Mouse (Mus musculus): ENCODE measurements around the gene Il17c.

DNA sequence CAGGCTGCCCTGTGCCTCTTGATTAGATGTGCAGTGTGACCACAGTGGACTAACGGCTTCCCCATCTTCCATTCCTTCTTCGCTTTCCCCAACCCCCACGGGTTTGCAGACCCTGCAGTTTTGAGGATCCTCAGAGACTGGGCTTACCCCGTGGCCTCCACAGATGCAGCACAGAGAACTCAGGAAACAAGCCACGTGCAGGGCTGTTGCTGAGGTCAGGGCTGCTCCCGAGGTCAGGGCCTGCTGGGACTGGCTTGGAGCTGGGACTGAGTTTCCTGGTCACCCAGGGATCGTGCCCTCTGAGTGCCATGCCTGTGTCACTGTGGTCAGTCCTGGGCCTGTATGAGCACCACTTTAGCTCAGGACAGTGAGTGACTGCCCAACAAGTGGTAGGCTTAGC is 43.2 kb downstream of the Il17c start:
- no peak for TF ChIP-seq CTCF (IDR thresholded peaks at IDR 0.05; ENCODE audit: insufficient read depth, low read depth, low read length)
- TF ChIP-seq POLR2A (IDR thresholded peaks at IDR 0.05; ENCODE audit: insufficient read depth, low read depth, low read length), result no peak
